In the genomic region with DNA sequence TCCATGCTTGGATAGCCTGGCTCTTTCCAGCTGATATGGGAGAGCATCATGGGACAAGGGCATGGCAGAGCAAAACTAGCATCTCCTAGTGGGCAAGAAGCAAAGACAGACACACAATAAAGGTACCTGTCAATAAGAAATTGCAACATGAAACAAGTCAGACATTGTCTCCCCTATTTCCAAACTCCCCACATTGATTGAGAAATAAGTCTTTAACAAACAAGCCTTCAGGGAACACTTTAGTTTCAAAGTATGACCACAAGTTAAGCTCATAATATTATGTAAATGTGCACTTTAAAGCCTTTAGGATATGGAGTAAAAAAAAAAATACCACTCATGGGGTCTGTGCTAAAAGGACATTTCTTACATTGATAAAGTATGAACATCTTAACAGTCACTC, we compare ENCODE assay signal across 29 mouse cellular contexts. TPM values are rescaled to one million over a fixed set of nuclear protein-coding genes. Genes with fewer than 3 reads are reported as not detected.
"Had no signal": no experiment of that assay in that cellular context is flagged by ENCODE, and none has a peak within 500 bp of the region (broad histone marks: within the 10 kb centered on the region; RNA-seq: fewer than 3 reads in every experiment).

No protein-coding gene starts in this region.

- H3K27ac ChIP-seq: heart, embryonic 10.5 days; hindbrain, embryonic 10.5 days; hindbrain, embryonic 12.5 days; hindbrain, embryonic 14.5 days; intestine, embryonic 15.5 days; layer of hippocampus, adult 2 months; left cerebral cortex, adult 2 months; limb, embryonic 10.5 days; limb, embryonic 12.5 days had no signal

- H3K4me2 ChIP-seq: heart, embryonic 12.5 days; hindbrain, embryonic 12.5 days; hindbrain, embryonic 14.5 days; intestine, embryonic 15.5 days; limb, embryonic 12.5 days had no signal

- DNase-seq: gastrocnemius, postnatal 14 days; gastrocnemius, postnatal 36 days; heart, adult 18-20 months; heart, postnatal 10 days; heart, postnatal 4 days; kidney, adult 18-20 months; kidney, adult 8-10 months; kidney, postnatal 10 days; kidney, postnatal 25 days; kidney, postnatal 4 days; liver had no signal

- H3K27me3 ChIP-seq: heart, embryonic 12.5 days; hindbrain, embryonic 12.5 days; intestine, embryonic 15.5 days; limb, embryonic 12.5 days had no signal

- H3K4me1 ChIP-seq: heart, embryonic 10.5 days; heart, embryonic 12.5 days; hindbrain, embryonic 10.5 days; hindbrain, embryonic 12.5 days; intestine, embryonic 15.5 days; limb, embryonic 10.5 days; limb, embryonic 12.5 days had no signal

- H3K9ac ChIP-seq: heart, embryonic 12.5 days; hindbrain, embryonic 12.5 days; hindbrain, embryonic 14.5 days; intestine, embryonic 15.5 days; limb, embryonic 12.5 days had no signal

- ATAC-seq: hindbrain, embryonic 16.5 days; inflammation-experienced regulatory T-cells, adult 6 months; intestine, embryonic 15.5 days; intestine, postnatal 0 days had no signal

- H3K4me3 ChIP-seq: heart, embryonic 10.5 days; heart, embryonic 12.5 days; hindbrain, embryonic 10.5 days; hindbrain, embryonic 12.5 days; intestine, embryonic 15.5 days; layer of hippocampus, adult 2 months; left cerebral cortex, adult 2 months; limb, embryonic 10.5 days; limb, embryonic 12.5 days had no signal

- H3K36me3 ChIP-seq: heart, embryonic 10.5 days; heart, embryonic 12.5 days; hindbrain, embryonic 10.5 days; hindbrain, embryonic 12.5 days; intestine, embryonic 15.5 days; limb, embryonic 10.5 days; limb, embryonic 12.5 days had no signal

- H3K9me3 ChIP-seq: heart, embryonic 10.5 days; heart, embryonic 12.5 days; hindbrain, embryonic 10.5 days; hindbrain, embryonic 12.5 days; intestine, embryonic 15.5 days; limb, embryonic 10.5 days; limb, embryonic 12.5 days had no signal

RNA-seq across cellular contexts. Expression of gene Speer4f2, which starts 51.5 kb away (rescaled TPM):
- polyA plus RNA-seq: heart, embryonic 10.5 days; heart, embryonic 12.5 days; heart, embryonic 14.5 days; heart, embryonic 16.5 days; hindbrain, embryonic 10.5 days; hindbrain, embryonic 12.5 days; hindbrain, embryonic 14.5 days; hindbrain, embryonic 16.5 days; inflammation-experienced regulatory T-cells, adult 6 months; intestine, embryonic 15.5 days; intestine, postnatal 0 days; kidney, embryonic 14.5 days; kidney, embryonic 16.5 days; limb, embryonic 10.5 days; limb, embryonic 12.5 days; limb, embryonic 14.5 days had no signal
